Mouse (Mus musculus): ENCODE results near the gene Gdf3.

GRCm38 (mm10) chr6:122604260-122604659, 5.6 kb downstream of the Gdf3 start:
- TF ChIP-seq EP300 (IDR thresholded peaks at IDR 0.05; ENCODE audit: low read depth) (no peak), CTCF (IDR thresholded peaks at IDR 0.05; ENCODE audit: low read depth) (no peak)

Data from liver, embryonic 14.5 days (tissue).